Mouse (Mus musculus): ENCODE measurements around the gene Pold1. TPM values are rescaled to one million over a fixed set of nuclear protein-coding genes. Genes with fewer than 3 reads are reported as not detected.
A peak's percentile ranks its signal among the peaks of the same experiment; 100 is the strongest.

Pold1 gene
- polyA plus RNA-seq, 1 experiment from 2014 or later, result 62.3 TPM

GRCm38 (mm10) chr7:44591348-44592116 lies 42.9 kb upstream of the Pold1 start:
- Histone ChIP-seq H3K27me3 (ENCODE audit: control insufficient read depth, insufficient read depth, low read length) (peaks cover 42% of the 10 kb centered on the region), H3K9me3 (ENCODE audit: control insufficient read depth, low read length) (no peaks in the 10 kb centered on the region), H3K4me3 (ENCODE audit: low read depth, low read length) (peak overlapping the region; percentile 53), H3K36me3 (ENCODE audit: control insufficient read depth, insufficient read depth, low read length) (no peaks in the 10 kb centered on the region), H3K4me1 (ENCODE audit: control insufficient read depth, insufficient read depth, low read length) (peaks cover 25% of the 10 kb centered on the region), H3K4me2 (ENCODE audit: low read depth) (peak overlapping the region; percentile 96), H3K27ac (ENCODE audit: low read depth, low read length) (peak overlapping the region; percentile 29; the same call in 1 of the 2 replicates), H3K9ac (ENCODE audit: low read length) (peak overlapping the region; percentile 54)
- WGBS, result under 1% methylated on average over 45 of the region's 60 CpGs
- DNase-seq (ENCODE audit: low spot score) (no peak), ATAC-seq (ENCODE audit: insufficient read depth, low FRiP score, low TSS enrichment) (no peak)

- peak within 1 kb of the TSS; percentile 53 for H3K4me3 ChIP-seq (ENCODE audit: low read depth, low read length)
- H3K9me3 ChIP-seq (ENCODE audit: control insufficient read depth, low read length), result no peaks in the 10 kb centered on the region
- DNase-seq (ENCODE audit: low spot score), result peak; percentile 95
- peak within 1 kb of the TSS; percentile 29; the same call in 1 of the 2 replicates for H3K27ac ChIP-seq (ENCODE audit: low read depth, low read length)
- peak within 1 kb of the TSS; percentile 96 for H3K4me2 ChIP-seq (ENCODE audit: low read depth)
- ATAC-seq (ENCODE audit: insufficient read depth, low FRiP score, low TSS enrichment), result peak; percentile 92
- peaks cover 42% of the 10 kb centered on the region for H3K27me3 ChIP-seq (ENCODE audit: control insufficient read depth, insufficient read depth, low read length)
- under 1% methylated on average over 79 of the region's 80 CpGs for WGBS
- H3K36me3 ChIP-seq (ENCODE audit: control insufficient read depth, insufficient read depth, low read length), result no peaks in the 10 kb centered on the region
- peak within 1 kb of the TSS; percentile 54 for H3K9ac ChIP-seq (ENCODE audit: low read length)
- peaks cover 25% of the 10 kb centered on the region for H3K4me1 ChIP-seq (ENCODE audit: control insufficient read depth, insufficient read depth, low read length)
These were observed 42.0 kb upstream of the Pold1 start, which contains the start of gene Kcnc3 for GRCm38 (mm10) chr7:44590402-44591347. TSS of gene Kcnc3 (plus strand) at chr7:44590664.

GRCm38 (mm10) chr7:44589946-44590345 lies 41.3 kb upstream of the Pold1 start:
- Histone ChIP-seq H3K36me3 (ENCODE audit: control insufficient read depth, insufficient read depth, low read length) (no peaks in the 10 kb centered on the region), H3K27me3 (ENCODE audit: control insufficient read depth, insufficient read depth, low read length) (peaks cover 46% of the 10 kb centered on the region), H3K9ac (ENCODE audit: low read length) (no peak overlapping the region), H3K9me3 (ENCODE audit: control insufficient read depth, low read length) (no peaks in the 10 kb centered on the region), H3K4me2 (ENCODE audit: low read depth) (peak overlapping the region; percentile 96), H3K4me1 (ENCODE audit: control insufficient read depth, insufficient read depth, low read length) (peaks cover 25% of the 10 kb centered on the region), H3K4me3 (ENCODE audit: low read depth, low read length) (peak overlapping the region; percentile 53), H3K27ac (ENCODE audit: low read depth, low read length) (no peak overlapping the region)
- ATAC-seq (ENCODE audit: insufficient read depth, low FRiP score, low TSS enrichment) (no peak), DNase-seq (ENCODE audit: low spot score) (no peak)
- WGBS, result 2% methylated on average over 13 of the region's 13 CpGs

GRCm38 (mm10) chr7:44589149-44589548 lies 40.5 kb upstream of the Pold1 start:
- H3K9ac ChIP-seq (ENCODE audit: low read length), result peak overlapping the region; percentile 5; the same call in 1 of the 2 replicates
- WGBS, result 0% methylated on average over 28 of the region's 33 CpGs
- no peak overlapping the region for H3K27ac ChIP-seq (ENCODE audit: low read depth, low read length)
- peaks cover 46% of the 10 kb centered on the region for H3K27me3 ChIP-seq (ENCODE audit: control insufficient read depth, insufficient read depth, low read length)
- peaks cover 25% of the 10 kb centered on the region for H3K4me1 ChIP-seq (ENCODE audit: control insufficient read depth, insufficient read depth, low read length)
- no peaks in the 10 kb centered on the region for H3K36me3 ChIP-seq (ENCODE audit: control insufficient read depth, insufficient read depth, low read length)
- H3K9me3 ChIP-seq (ENCODE audit: control insufficient read depth, low read length), result no peaks in the 10 kb centered on the region
- peak overlapping the region; percentile 96 for H3K4me2 ChIP-seq (ENCODE audit: low read depth)
- peak; percentile 21; the same call in 1 of the 2 replicates for ATAC-seq (ENCODE audit: insufficient read depth, low FRiP score, low TSS enrichment)
- peak overlapping the region; percentile 28 for H3K4me3 ChIP-seq (ENCODE audit: low read depth, low read length)
- peak; percentile 90 for DNase-seq (ENCODE audit: low spot score)

- no peak for ATAC-seq (ENCODE audit: insufficient read depth, low FRiP score, low TSS enrichment)
- H3K27me3 ChIP-seq (ENCODE audit: control insufficient read depth, insufficient read depth, low read length), result peaks cover 41% of the 10 kb centered on the region
- peaks cover 21% of the 10 kb centered on the region for H3K4me1 ChIP-seq (ENCODE audit: control insufficient read depth, insufficient read depth, low read length)
- WGBS, result 8% methylated on average over 12 of the region's 12 CpGs
- no peaks in the 10 kb centered on the region for H3K9me3 ChIP-seq (ENCODE audit: control insufficient read depth, low read length)
- H3K4me3 ChIP-seq (ENCODE audit: low read depth, low read length), result peak overlapping the region; percentile 28
- no peak overlapping the region for H3K27ac ChIP-seq (ENCODE audit: low read depth, low read length)
- DNase-seq (ENCODE audit: low spot score), result no peak
- peak overlapping the region; percentile 5; the same call in 1 of the 2 replicates for H3K9ac ChIP-seq (ENCODE audit: low read length)
- H3K36me3 ChIP-seq (ENCODE audit: control insufficient read depth, insufficient read depth, low read length), result no peaks in the 10 kb centered on the region
- peak overlapping the region; percentile 96 for H3K4me2 ChIP-seq (ENCODE audit: low read depth)
These were observed 39.7 kb upstream of the Pold1 start for GRCm38 (mm10) chr7:44588338-44588737.

GRCm38 (mm10) chr7:44587676-44588075 lies 39.0 kb upstream of the Pold1 start:
- Histone ChIP-seq H3K27ac (ENCODE audit: low read depth, low read length) (no peak overlapping the region), H3K36me3 (ENCODE audit: control insufficient read depth, insufficient read depth, low read length) (no peaks in the 10 kb centered on the region), H3K27me3 (ENCODE audit: control insufficient read depth, insufficient read depth, low read length) (peaks cover 39% of the 10 kb centered on the region), H3K4me2 (ENCODE audit: low read depth) (peak overlapping the region; percentile 70), H3K4me3 (ENCODE audit: low read depth, low read length) (no peak overlapping the region), H3K9ac (ENCODE audit: low read length) (no peak overlapping the region), H3K9me3 (ENCODE audit: control insufficient read depth, low read length) (no peaks in the 10 kb centered on the region), H3K4me1 (ENCODE audit: control insufficient read depth, insufficient read depth, low read length) (peaks cover 18% of the 10 kb centered on the region)
- ATAC-seq (ENCODE audit: insufficient read depth, low FRiP score, low TSS enrichment) (no peak), DNase-seq (ENCODE audit: low spot score) (no peak)
- 48% methylated on average over 6 of the region's 6 CpGs for WGBS

GRCm38 (mm10) chr7:44586930-44587329 lies 38.3 kb upstream of the Pold1 start:
- Histone ChIP-seq H3K27me3 (ENCODE audit: control insufficient read depth, insufficient read depth, low read length) (peaks cover 31% of the 10 kb centered on the region), H3K9me3 (ENCODE audit: control insufficient read depth, low read length) (no peaks in the 10 kb centered on the region), H3K4me1 (ENCODE audit: control insufficient read depth, insufficient read depth, low read length) (peaks cover 14% of the 10 kb centered on the region), H3K4me3 (ENCODE audit: low read depth, low read length) (peak overlapping the region; percentile 31), H3K36me3 (ENCODE audit: control insufficient read depth, insufficient read depth, low read length) (no peaks in the 10 kb centered on the region), H3K9ac (ENCODE audit: low read length) (no peak overlapping the region), H3K4me2 (ENCODE audit: low read depth) (peak overlapping the region; percentile 70), H3K27ac (ENCODE audit: low read depth, low read length) (no peak overlapping the region)
- 0% methylated on average over 18 of the region's 18 CpGs for WGBS
- DNase-seq (ENCODE audit: low spot score), result peak; percentile 80
- ATAC-seq (ENCODE audit: insufficient read depth, low FRiP score, low TSS enrichment), result no peak

- 16% methylated on average over 19 of the region's 19 CpGs for WGBS
- Histone ChIP-seq H3K4me3 (ENCODE audit: low read depth, low read length) (peak overlapping the region; percentile 31), H3K9ac (ENCODE audit: low read length) (no peak overlapping the region), H3K4me2 (ENCODE audit: low read depth) (peak overlapping the region; percentile 70), H3K27ac (ENCODE audit: low read depth, low read length) (no peak overlapping the region), H3K36me3 (ENCODE audit: control insufficient read depth, insufficient read depth, low read length) (no peaks in the 10 kb centered on the region), H3K4me1 (ENCODE audit: control insufficient read depth, insufficient read depth, low read length) (peaks cover 10% of the 10 kb centered on the region), H3K27me3 (ENCODE audit: control insufficient read depth, insufficient read depth, low read length) (peaks cover 27% of the 10 kb centered on the region), H3K9me3 (ENCODE audit: control insufficient read depth, low read length) (no peaks in the 10 kb centered on the region)
- ATAC-seq (ENCODE audit: insufficient read depth, low FRiP score, low TSS enrichment), result no peak
- peak; percentile 58 for DNase-seq (ENCODE audit: low spot score)
These were observed 37.9 kb upstream of the Pold1 start for GRCm38 (mm10) chr7:44586518-44586917.

Data from neural tube, embryonic 11.5 days (tissue).